In genomic region chr1:172594495-172594894, GRCm38 (mm10) we compare ENCODE assay signal across 8 mouse cellular contexts. TPM values are rescaled to one million over a fixed set of nuclear protein-coding genes. Genes with fewer than 3 reads are reported as not detected.
DNase-seq lines count a peak whose midpoint lies in the region; TF ChIP-seq lines count a peak whose summit lies in the region.
"Had no signal": no experiment of that assay in that cellular context is flagged by ENCODE, and none has a peak within 500 bp of the region (broad histone marks: within the 10 kb centered on the region; RNA-seq: fewer than 3 reads in every experiment).

No protein-coding gene starts in this region.

- H3K4me3 ChIP-seq in layer of hippocampus, adult 2 months = no peak overlapping the region
- no peak overlapping the region for H3K4me3 ChIP-seq in E14TG2a.4 (replicated peaks; ENCODE audit: low read length)
- H3K4me3 ChIP-seq: megakaryocyte, embryonic 14.5 days had no signal

- no peaks in the 10 kb centered on the region for H3K36me3 ChIP-seq in E14TG2a.4 (ENCODE audit: insufficient read depth, low read length)

- peaks cover 8% of the 10 kb centered on the region for H3K4me1 ChIP-seq in E14TG2a.4 (replicated peaks; ENCODE audit: low read depth, low read length)

- peaks cover 35% of the 10 kb centered on the region for H3K27me3 ChIP-seq in E14TG2a.4 (ENCODE audit: insufficient read depth, low read length)

- intact Hi-C loops in left cerebral cortex, postnatal 14 days (cut with DNase I) = no loop called here

- peak in 1 of 2 experiments; percentile 46 for DNase-seq in layer of hippocampus, adult 2 months (ENCODE audit: low spot score in 2 of 2)
- no peak for DNase-seq in layer of hippocampus, postnatal 36 days
- peak; percentile 13 for DNase-seq in Muller cell, postnatal 12 days (ENCODE audit: inconsistent ontology term)
- peak; percentile 2 for DNase-seq in fibroblast of lung, adult 2 months (ENCODE audit: low read depth)
- peak; percentile 66 for DNase-seq in left cerebral cortex, postnatal 14 days (ENCODE audit: low spot score in 2 of 2)
- peak; percentile 84 for DNase-seq in retina, embryonic 14.5 days (ENCODE audit: low spot score)

- no peak overlapping the region for H3K27ac ChIP-seq in layer of hippocampus, adult 2 months

- peak; percentile 86 for TF ChIP-seq CTCF in layer of hippocampus, adult 2 months (conservative IDR thresholded peaks at IDR 0.05)
- peak; percentile 64 for TF ChIP-seq CTCF in E14TG2a.4 (conservative IDR thresholded peaks at IDR 0.05; ENCODE audit: low read length)

- no peaks in the 10 kb centered on the region for H3K9me3 ChIP-seq in E14TG2a.4 (ENCODE audit: low read length)
- H3K9me3 ChIP-seq: megakaryocyte, embryonic 14.5 days had no signal

RNA-seq across cellular contexts. Expression of gene Slamf8, which starts 4.1 kb away (rescaled TPM):
- not detected for total RNA-seq in layer of hippocampus, adult 2 months (2021)
- not detected for total RNA-seq in layer of hippocampus, postnatal 36 days (2021)
- not detected for total RNA-seq in left cerebral cortex, postnatal 14 days (2021)

RNA-seq across cellular contexts. Expression of gene Fcrl6, which starts 7.9 kb away (rescaled TPM):
- total RNA-seq in layer of hippocampus, adult 2 months (2021) = not detected
- total RNA-seq in layer of hippocampus, postnatal 36 days (2021) = not detected
- total RNA-seq in left cerebral cortex, postnatal 14 days (2021) = not detected

RNA-seq across cellular contexts. Expression of gene Dusp23, which starts 38.3 kb away (rescaled TPM):
- 1 to 10 TPM; 6.6 to 7.5 TPM for total RNA-seq in layer of hippocampus, adult 2 months (2021)
- 1 to 10 TPM; 6.7 to 7.4 TPM for total RNA-seq in layer of hippocampus, postnatal 36 days (2021)
- total RNA-seq in left cerebral cortex, postnatal 14 days (2021) = 1 to 10 TPM; 5.4 to 5.6 TPM

RNA-seq across cellular contexts. Expression of gene Vsig8, which starts 38.8 kb away (rescaled TPM):
- under 1 TPM; 0.41 to 0.61 TPM for total RNA-seq in layer of hippocampus, adult 2 months (2021)
- under 1 TPM; 0.25 to 0.67 TPM for total RNA-seq in layer of hippocampus, postnatal 36 days (2021)
- under 1 TPM in 1 of 2 experiments, not detected in 1; 0.95 TPM for total RNA-seq in left cerebral cortex, postnatal 14 days (2021)

Comparison
In these comparisons a context has a peak if more than half of its experiments do, and no peak if none do; other contexts are left out.
1. DNase-seq: peak in Muller cell, postnatal 12 days (single experiment), fibroblast of lung, adult 2 months (single experiment), left cerebral cortex, postnatal 14 days (2 of 2) and retina, embryonic 14.5 days (single experiment); none in layer of hippocampus, postnatal 36 days (0 of 2).